Mouse (Mus musculus) lung, embryonic 16.5 days (tissue): ENCODE results near the gene D230025D16Rik. TPM values are rescaled to one million over a fixed set of nuclear protein-coding genes. Genes with fewer than 3 reads are reported as not detected.
"Not testable (repeated sequence)": the region's sequence is repeated elsewhere in the genome, so short reads cannot be mapped to it uniquely, and the experiment has no call there.

Source experiments
- ATAC-seq: fragments of 200-750 bp; cut with Nextera tagmentation; 2 replicates; pipeline ENCODE4 v1.8.0; 2017; ENCODE audit warnings: low read depth, mild to moderate bottlenecking, moderate library complexity
- H3K27ac ChIP-seq: fragments of 300-500 bp; sonication (generic); 2 replicates; pipeline ENCODE4 v1.5.1; 2014; ENCODE audit warnings: mild to moderate bottlenecking, control low read depth, low read length
- H3K27me3 ChIP-seq: fragments of 300-500 bp; sonication (generic); 2 replicates; pipeline ENCODE4 v1.6.1; 2014; ENCODE audit warnings: low read depth, low read length, mixed read lengths; ENCODE audit not compliant: control insufficient read depth, insufficient read depth
- H3K36me3 ChIP-seq: fragments of 300-500 bp; sonication (generic); 2 replicates; pipeline ENCODE4 v1.6.1; 2014; ENCODE audit warnings: low read length; ENCODE audit not compliant: control insufficient read depth, insufficient read depth
- H3K4me1 ChIP-seq: fragments of 300-500 bp; sonication (generic); replicated peaks from 2 replicates; pipeline ENCODE4 v1.6.1; 2014; ENCODE audit warnings: low read length, mixed read lengths; ENCODE audit not compliant: control insufficient read depth, insufficient read depth
- H3K4me2 ChIP-seq: fragments of 300-500 bp; sonication (generic); 2 replicates; pipeline ENCODE4 v1.6.1; 2014; ENCODE audit warnings: low read depth, low read length, control low read depth
- H3K4me3 ChIP-seq: fragments of 300-500 bp; sonication (generic); 2 replicates; pipeline ENCODE4 v1.5.1; 2014; ENCODE audit warnings: mild to moderate bottlenecking, low read length, control low read depth
- H3K9ac ChIP-seq: fragments of 300-500 bp; sonication (generic); 2 replicates; pipeline ENCODE4 v1.6.1; 2014; ENCODE audit warnings: low read length, control low read depth
- H3K9me3 ChIP-seq: fragments of 300-500 bp; sonication (generic); 2 replicates; pipeline ENCODE4 v1.6.1; 2016; ENCODE audit warnings: low read length; ENCODE audit not compliant: control insufficient read depth
- WGBS: fragments of 180-500 bp; shearing (Covaris S2); extraction: QIAGEN DNeasy Blood & Tissue Kit; methylation state at CpG from one replicate; pipeline ENCODE4 v1.1.7; 2014; 5-methylcytosine and 5-hydroxymethylcytosine counted together
- polyA plus RNA-seq: library from polyadenylated mRNA; unstranded; fragments of >200 nt; fragmentation: Nextera tagmentation; extraction: Ambion mirVana; gene quantifications from 2 replicates; pipeline ENCODE4 v1.2.1, GENCODE M21; 2015

Gene D230025D16Rik
- polyA plus RNA-seq, 1 experiment from 2014 or later, result 48.8 TPM

DNA sequence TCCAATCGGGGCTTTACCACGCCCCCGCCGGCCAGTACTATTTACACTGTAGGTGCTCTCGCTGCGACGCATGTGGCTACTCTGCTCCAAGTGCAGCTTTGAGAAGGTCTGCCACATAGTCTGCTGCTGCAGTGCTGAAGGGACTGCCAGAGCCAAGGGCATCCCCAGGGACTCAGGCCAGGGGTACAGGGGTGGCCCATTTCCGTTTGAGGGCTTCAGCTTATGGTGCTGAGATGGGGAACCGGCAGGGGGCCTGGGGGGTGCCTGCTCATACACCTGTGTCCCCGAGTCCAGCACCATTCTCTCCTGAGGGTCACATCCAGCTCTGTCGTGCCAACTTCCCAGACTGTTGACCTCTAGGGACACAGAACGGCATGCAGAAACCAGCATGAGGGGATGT, 60.6 kb downstream of the D230025D16Rik start:
- Histone ChIP-seq H3K36me3 (no peaks in the 10 kb centered on the region), H3K4me3 (no peak overlapping the region), H3K9me3 (no peaks in the 10 kb centered on the region), H3K27me3 (peaks cover 3% of the 10 kb centered on the region), H3K4me2 (no peak overlapping the region), H3K4me1 (peaks cover 29% of the 10 kb centered on the region), H3K9ac (no peak overlapping the region), H3K27ac (no peak overlapping the region)
- no peak for ATAC-seq
- 48% methylated on average over 12 of the region's 12 CpGs for WGBS

DNA sequence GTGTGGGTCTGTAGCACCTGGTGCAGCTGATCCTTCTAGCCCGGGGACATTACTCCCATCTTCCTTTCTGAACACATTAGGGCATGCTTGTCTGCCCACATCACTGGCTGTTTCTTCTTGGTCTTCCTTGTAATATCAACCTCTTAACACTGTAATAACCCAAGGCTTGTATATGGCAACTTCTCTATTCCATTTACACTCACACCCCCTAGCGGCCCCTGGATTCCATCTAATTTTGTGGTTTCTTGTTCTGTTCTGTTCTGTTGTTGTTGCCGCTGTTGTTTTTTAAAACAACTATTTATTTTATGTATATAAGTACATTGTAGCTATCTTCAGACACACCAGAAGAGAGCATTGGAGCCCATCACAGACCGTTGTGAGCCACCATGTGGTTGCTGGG, 62.0 kb downstream of the D230025D16Rik start:
- Histone ChIP-seq H3K4me3 (no peak overlapping the region), H3K9me3 (no peaks in the 10 kb centered on the region), H3K36me3 (no peaks in the 10 kb centered on the region), H3K9ac (no peak overlapping the region), H3K27me3 (peaks cover 7% of the 10 kb centered on the region), H3K4me2 (no peak overlapping the region), H3K4me1 (peaks cover 30% of the 10 kb centered on the region), H3K27ac (no peak overlapping the region)
- no peak for ATAC-seq
- 82% methylated on average over 4 of the region's 4 CpGs for WGBS

DNA sequence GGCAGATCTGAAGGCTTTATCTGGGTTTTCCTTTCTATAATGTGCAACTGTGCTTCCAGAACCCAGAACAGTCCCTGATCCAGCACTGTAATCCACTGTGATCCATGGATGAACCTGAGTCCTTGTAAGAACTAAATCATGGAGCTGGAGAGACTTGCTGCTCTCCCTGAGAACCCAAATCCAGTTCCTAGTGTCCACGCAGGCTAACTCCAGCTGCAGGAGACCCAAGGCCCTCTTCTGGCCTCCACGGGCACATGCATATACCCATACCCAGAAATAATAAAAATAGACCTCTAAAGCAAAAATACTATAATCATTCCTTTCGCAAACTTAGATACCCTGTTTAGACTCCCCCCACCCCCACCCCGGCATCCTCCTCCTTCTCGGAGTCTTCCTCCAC, 63.3 kb downstream of the D230025D16Rik start:
- no peaks in the 10 kb centered on the region for H3K36me3 ChIP-seq
- 82% methylated on average over 5 of the region's 5 CpGs for WGBS
- peak overlapping the region; percentile 65; the same call in 1 of the 2 replicates for H3K9ac ChIP-seq
- peaks cover 24% of the 10 kb centered on the region for H3K4me1 ChIP-seq
- peaks cover 7% of the 10 kb centered on the region for H3K27me3 ChIP-seq
- H3K4me2 ChIP-seq, result peak overlapping the region; percentile 63; the same call in 1 of the 2 replicates
- H3K4me3 ChIP-seq, result no peak overlapping the region
- ATAC-seq, result no peak
- H3K9me3 ChIP-seq, result no peaks in the 10 kb centered on the region
- H3K27ac ChIP-seq, result no peak overlapping the region

DNA sequence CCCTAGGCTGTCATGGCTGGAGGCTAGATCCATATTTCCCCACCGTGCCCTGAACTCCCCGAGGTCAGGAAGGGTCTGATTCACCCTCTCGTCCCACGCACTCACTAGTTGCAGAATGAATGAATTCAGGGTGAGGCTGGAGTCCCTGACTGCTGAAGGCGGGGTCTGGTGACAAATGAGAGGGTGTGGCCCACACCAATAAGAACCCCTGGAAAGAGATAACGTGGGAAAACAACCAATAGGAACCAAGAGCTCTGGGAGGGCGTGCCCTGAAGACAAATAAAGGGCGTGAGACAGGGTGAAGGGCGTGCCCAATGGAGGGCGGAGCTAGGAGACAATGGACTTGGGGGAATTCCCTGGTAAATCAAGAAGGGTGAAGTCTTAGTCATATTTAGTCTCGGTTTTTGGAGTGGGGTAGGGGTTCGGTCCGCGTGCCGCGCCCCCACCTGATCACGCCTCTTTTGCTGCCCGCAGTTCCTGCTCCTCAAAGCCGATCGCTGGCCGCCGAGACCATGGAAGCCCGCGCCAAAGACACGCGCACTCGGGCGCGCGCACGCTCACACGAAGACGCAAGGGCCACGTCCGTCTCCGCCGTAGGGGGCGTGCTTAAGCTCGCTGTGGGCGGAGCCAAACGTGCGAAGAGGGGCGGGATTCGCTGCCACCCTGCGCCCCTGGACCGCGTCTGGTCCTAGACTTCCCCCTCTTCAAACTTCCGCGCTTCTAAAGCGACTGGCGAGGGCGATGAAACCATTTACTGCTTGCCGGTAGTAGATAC, 64.2 kb downstream of the D230025D16Rik start:
- Histone ChIP-seq H3K36me3 (no peaks in the 10 kb centered on the region), H3K4me1 (peaks cover 24% of the 10 kb centered on the region), H3K27me3 (peaks cover 7% of the 10 kb centered on the region), H3K4me2 (peak overlapping the region; percentile 63), H3K9ac (peak overlapping the region; percentile 65), H3K27ac (peak overlapping the region; percentile 82), H3K4me3 (peak overlapping the region; percentile 56), H3K9me3 (no peaks in the 10 kb centered on the region)
- under 1% methylated on average over 53 of the region's 53 CpGs for WGBS
- peak; percentile 93 for ATAC-seq

DNA sequence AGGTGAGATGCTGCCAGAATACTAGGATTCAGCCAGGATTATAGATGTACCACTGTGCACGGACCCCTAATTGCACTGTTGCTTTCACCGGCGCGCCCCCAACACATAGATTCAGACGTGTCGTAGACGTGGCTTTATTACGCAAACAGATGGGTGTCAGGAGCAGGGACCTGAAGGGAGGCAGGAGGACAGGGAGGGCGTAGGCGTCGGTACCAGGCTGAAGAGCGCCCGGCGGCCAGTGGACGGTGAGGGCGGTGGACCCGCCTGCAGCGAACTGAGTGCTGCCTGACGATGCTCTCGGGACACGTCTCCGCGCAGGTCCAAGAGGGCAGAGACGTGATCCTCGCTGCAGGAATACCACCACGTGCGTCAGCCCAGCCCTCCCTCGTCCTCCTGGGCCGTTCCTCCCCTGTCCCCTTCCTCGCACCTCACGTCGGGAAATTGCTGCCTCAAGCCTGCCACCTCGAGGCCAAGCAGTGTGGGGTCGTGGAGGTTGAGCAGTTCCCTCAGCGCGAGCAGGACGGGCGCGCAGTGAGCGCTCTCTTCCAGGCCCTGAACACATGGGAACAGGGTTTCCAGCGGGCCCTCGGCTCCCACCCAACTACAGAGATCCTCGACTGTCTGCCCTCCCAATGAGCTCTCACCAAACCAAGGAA, 65.0 kb downstream of the D230025D16Rik start, which contains the start of gene 4931428F04Rik:
TSS of gene 4931428F04Rik (minus strand) at position 60 of the 656 bp plus-strand sequence.
- WGBS, result 2% methylated on average over 43 of the region's 43 CpGs
- Histone ChIP-seq H3K9ac (peak within 1 kb of the TSS; percentile 65), H3K9me3 (no peaks in the 10 kb centered on the region), H3K27me3 (peaks cover 7% of the 10 kb centered on the region), H3K36me3 (no peaks in the 10 kb centered on the region), H3K4me2 (peak within 1 kb of the TSS; percentile 63), H3K4me1 (peaks cover 24% of the 10 kb centered on the region), H3K27ac (peak within 1 kb of the TSS; percentile 82), H3K4me3 (peak within 1 kb of the TSS; percentile 56)
- peak; percentile 40 for ATAC-seq

DNA sequence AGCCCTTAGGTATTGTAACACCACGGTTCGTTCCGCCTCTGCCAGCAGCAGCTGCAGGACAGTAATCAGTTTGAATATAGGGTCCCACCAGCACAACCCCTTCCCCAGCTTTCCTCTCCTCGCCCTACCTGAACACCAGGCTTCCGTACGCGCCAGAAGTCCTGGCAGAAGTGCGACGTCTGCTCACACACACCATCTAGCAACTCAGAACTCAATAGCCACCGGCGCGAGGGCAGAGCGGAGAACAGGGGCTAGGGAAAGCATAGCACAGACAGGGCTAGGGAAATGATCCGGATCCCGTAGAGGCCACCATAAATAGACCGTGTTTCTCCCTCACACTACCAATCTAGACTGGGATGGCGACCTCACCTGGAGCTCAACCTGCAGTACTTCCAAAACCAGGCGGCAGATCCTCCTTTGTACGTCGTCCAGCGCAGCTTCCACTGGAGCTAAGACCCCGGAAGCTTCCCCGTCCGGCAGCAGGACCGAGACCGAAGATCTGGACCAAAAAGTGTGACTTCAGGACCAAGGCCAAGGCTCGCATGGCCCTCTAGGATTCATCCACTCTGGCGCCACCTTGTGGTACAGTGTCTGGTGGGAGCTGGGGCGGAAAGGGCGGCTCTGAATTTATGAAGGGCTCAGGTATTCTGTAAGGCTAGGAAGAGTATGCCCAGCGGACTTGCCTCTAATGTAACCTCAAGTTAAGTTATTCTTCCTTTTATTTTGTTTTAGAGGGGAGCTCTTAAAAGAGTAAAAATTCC, 65.8 kb downstream of the D230025D16Rik start:
- Histone ChIP-seq H3K4me1 (peaks cover 21% of the 10 kb centered on the region), H3K9ac (no peak overlapping the region), H3K4me2 (peak overlapping the region; percentile 63), H3K9me3 (no peaks in the 10 kb centered on the region), H3K27ac (no peak overlapping the region), H3K4me3 (peak overlapping the region; percentile 4), H3K27me3 (peaks cover 7% of the 10 kb centered on the region), H3K36me3 (no peaks in the 10 kb centered on the region)
- peak; percentile 4; the same call in 1 of the 2 replicates for ATAC-seq
- 9% methylated on average over 31 of the region's 31 CpGs for WGBS

DNA sequence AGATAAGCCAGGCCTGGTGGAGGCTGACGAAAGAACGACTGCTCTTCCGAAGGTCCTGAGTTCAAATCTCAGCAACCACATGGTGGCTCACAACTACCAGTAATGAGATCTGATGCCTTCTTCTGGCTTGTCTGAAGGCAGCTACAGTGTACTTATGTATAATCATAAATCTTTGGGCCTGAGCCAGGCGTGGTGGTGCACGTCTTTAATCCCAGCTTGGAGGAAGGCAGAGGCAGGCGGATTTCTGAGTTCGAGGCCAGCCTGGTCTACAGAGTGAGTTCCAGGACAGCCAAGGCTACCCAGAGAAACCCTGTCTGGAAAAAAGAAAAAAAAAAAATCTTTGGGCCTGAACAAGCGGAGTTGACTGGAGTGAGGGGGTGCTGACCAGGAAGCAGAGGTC, 66.4 kb downstream of the D230025D16Rik start:
- not testable (repeated sequence) for H3K27ac ChIP-seq, H3K27me3 ChIP-seq, H3K36me3 ChIP-seq, H3K9ac ChIP-seq, H3K4me2 ChIP-seq, ATAC-seq, H3K9me3 ChIP-seq, H3K4me3 ChIP-seq
- peaks cover 21% of the 10 kb centered on the region for H3K4me1 ChIP-seq
- 72% methylated on average over 8 of the region's 8 CpGs for WGBS

DNA sequence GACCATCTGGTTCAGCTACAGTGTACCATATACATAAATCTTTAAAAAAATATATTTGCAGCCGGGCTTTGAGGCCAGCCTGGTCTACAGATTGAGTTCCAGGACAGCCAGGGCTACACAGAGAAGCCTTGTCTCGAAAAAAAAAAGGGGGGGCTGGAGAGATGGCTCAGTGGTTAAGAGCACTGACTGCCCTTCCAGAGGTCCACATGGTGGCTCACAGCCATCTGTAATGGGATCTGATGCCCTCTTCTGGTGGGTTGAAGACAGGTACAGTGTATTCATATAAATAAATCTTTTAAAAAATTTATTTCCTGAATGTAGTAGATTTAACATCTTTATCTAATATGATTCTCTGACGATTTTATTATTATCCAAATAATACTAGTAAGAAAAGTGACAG, 66.9 kb downstream of the D230025D16Rik start:
- not testable (repeated sequence) for H3K4me2 ChIP-seq, H3K9ac ChIP-seq, H3K36me3 ChIP-seq, ATAC-seq, H3K27me3 ChIP-seq, H3K4me3 ChIP-seq, H3K9me3 ChIP-seq, H3K27ac ChIP-seq
- 63% methylated on average over 3 of the region's 3 CpGs for WGBS
- H3K4me1 ChIP-seq, result peaks cover 23% of the 10 kb centered on the region

DNA sequence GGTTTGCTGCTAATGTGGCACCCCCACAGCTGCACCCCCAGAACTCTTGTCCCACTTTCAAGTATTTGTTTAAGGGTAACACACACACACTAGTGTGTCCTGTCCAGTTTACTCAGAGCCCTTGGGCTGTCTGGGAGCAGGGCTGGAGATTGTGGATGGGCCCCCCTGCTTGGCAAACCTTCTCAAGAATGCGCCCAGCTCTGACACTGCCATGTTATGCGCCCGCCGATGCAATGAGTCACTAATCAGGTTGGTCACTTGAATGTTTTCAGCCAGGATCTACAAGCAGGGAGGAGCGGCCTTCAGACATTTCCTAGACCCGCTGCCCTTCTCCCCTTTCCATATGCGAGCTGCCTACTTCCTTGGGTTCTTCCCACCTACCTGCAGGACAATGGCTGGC, 67.5 kb downstream of the D230025D16Rik start:
- H3K4me1 ChIP-seq, result peaks cover 27% of the 10 kb centered on the region
- no peak overlapping the region for H3K4me2 ChIP-seq
- no peaks in the 10 kb centered on the region for H3K9me3 ChIP-seq
- H3K36me3 ChIP-seq, result no peaks in the 10 kb centered on the region
- peaks cover 7% of the 10 kb centered on the region for H3K27me3 ChIP-seq
- ATAC-seq, result no peak
- H3K27ac ChIP-seq, result no peak overlapping the region
- H3K4me3 ChIP-seq, result no peak overlapping the region
- whole genome bisulfite sequencing, result 69% methylated on average over 7 of the region's 7 CpGs
- no peak overlapping the region for H3K9ac ChIP-seq
